Mouse (Mus musculus): Measurements from ENCODE around the gene Slc39a1.

DNA sequence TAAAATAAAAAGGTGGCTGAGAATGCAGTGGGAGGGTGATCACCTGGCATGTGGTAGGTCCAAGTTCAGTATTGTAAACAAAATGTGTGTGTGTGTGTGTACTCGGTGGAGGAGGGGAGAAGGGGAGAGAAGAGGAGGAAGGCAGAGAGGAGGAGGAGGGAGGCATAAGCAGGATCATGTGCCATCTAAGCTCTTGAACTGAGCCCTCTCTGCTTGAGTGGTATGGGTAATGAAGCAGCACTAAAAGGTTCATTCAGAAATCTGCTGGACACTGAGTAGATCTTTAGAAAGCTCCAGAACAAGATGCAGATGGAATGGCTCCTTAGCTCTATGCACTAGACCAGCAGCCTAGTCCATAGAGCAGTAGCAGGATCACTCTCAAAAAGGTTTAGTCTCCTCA lies 45.1 kb upstream of the Slc39a1 start:
- TF ChIP-seq EP300 (IDR thresholded peaks at IDR 0.05; ENCODE audit: low read depth) (no peak), CTCF (IDR thresholded peaks at IDR 0.05; ENCODE audit: low read depth) (no peak)
